Mouse (Mus musculus) midbrain, embryonic 16.5 days (tissue): ENCODE data around the gene Nxph4. TPM values are rescaled to one million over a fixed set of nuclear protein-coding genes. Genes with fewer than 3 reads are reported as not detected.

ENCODE experiments used
- ATAC-seq: fragments of 200-750 bp; cut with Nextera tagmentation; 2 replicates; pipeline ENCODE4 v1.8.0; 2017; ENCODE audit warnings: moderate TSS enrichment
- H3K27ac ChIP-seq: fragments of 300-500 bp; sonication (generic); 2 replicates; pipeline ENCODE4 v1.5.1; 2014; ENCODE audit warnings: mild to moderate bottlenecking, low read length, mixed read lengths
- H3K27me3 ChIP-seq: fragments of 300-500 bp; sonication (generic); 2 replicates; pipeline ENCODE4 v1.6.1; 2014; ENCODE audit warnings: low read depth, low read length, mixed read lengths; ENCODE audit not compliant: control insufficient read depth, insufficient read depth
- H3K36me3 ChIP-seq: fragments of 300-500 bp; sonication (generic); 2 replicates; pipeline ENCODE4 v1.6.1; 2014; ENCODE audit warnings: mild to moderate bottlenecking, low read length, moderate library complexity, mixed read lengths; ENCODE audit not compliant: control insufficient read depth, insufficient read depth
- H3K4me1 ChIP-seq: fragments of 300-500 bp; sonication (generic); 2 replicates; pipeline ENCODE4 v1.6.1; 2014; ENCODE audit warnings: mild to moderate bottlenecking, low read length, mixed read lengths; ENCODE audit not compliant: control insufficient read depth, insufficient read depth
- H3K4me2 ChIP-seq: fragments of 300-500 bp; sonication (generic); 2 replicates; pipeline ENCODE4 v1.6.1; 2014; ENCODE audit warnings: mild to moderate bottlenecking, low read length, mixed read lengths
- H3K4me3 ChIP-seq: fragments of 300-500 bp; sonication (generic); 2 replicates; pipeline ENCODE4 v1.5.1; 2014; ENCODE audit warnings: low read depth, mild to moderate bottlenecking, low read length, moderate library complexity, mixed read lengths
- H3K9ac ChIP-seq: fragments of 300-500 bp; sonication (generic); 2 replicates; pipeline ENCODE4 v1.6.1; 2014; ENCODE audit warnings: low read depth, low read length, mixed read lengths
- H3K9me3 ChIP-seq: fragments of 300-500 bp; sonication (generic); replicated peaks from 2 replicates; pipeline ENCODE4 v1.6.1; 2014; ENCODE audit warnings: mild to moderate bottlenecking, low read length, mixed read lengths; ENCODE audit not compliant: control insufficient read depth, poor library complexity, severe bottlenecking
- WGBS: fragments of 180-500 bp; shearing (Covaris S2); extraction: QIAGEN DNeasy Blood & Tissue Kit; methylation state at CpG from one replicate; pipeline ENCODE4 v1.1.7; 2014; 5-methylcytosine and 5-hydroxymethylcytosine counted together
- polyA plus RNA-seq: library from polyadenylated mRNA; unstranded; fragments of >200 nt; fragmentation: Nextera tagmentation; extraction: Ambion mirVana; gene quantifications from 2 replicates; pipeline ENCODE4 v1.2.1, GENCODE M21; 2015

The Nxph4 gene
- polyA plus RNA-seq, 1 experiment from 2014 or later: 62.1 TPM

GRCm38 (mm10) chr10:127520714-127521357 is 13.5 kb downstream of the Nxph4 start:
- Histone ChIP-seq H3K36me3 (peaks cover 4% of the 10 kb centered on the region; the same call in 1 of the 2 replicates), H3K4me3 (no peak overlapping the region), H3K4me1 (peaks cover 31% of the 10 kb centered on the region), H3K9me3 (no peaks in the 10 kb centered on the region), H3K9ac (0 out of 2 replicates have a peak overlapping the region, but pooled peaks have one; percentile 12), H3K27ac (no peak overlapping the region), H3K4me2 (no peak overlapping the region), H3K27me3 (peaks cover 11% of the 10 kb centered on the region)
- no peak for ATAC-seq
- WGBS: 82% methylated on average over 20 of the region's 20 CpGs

DNA sequence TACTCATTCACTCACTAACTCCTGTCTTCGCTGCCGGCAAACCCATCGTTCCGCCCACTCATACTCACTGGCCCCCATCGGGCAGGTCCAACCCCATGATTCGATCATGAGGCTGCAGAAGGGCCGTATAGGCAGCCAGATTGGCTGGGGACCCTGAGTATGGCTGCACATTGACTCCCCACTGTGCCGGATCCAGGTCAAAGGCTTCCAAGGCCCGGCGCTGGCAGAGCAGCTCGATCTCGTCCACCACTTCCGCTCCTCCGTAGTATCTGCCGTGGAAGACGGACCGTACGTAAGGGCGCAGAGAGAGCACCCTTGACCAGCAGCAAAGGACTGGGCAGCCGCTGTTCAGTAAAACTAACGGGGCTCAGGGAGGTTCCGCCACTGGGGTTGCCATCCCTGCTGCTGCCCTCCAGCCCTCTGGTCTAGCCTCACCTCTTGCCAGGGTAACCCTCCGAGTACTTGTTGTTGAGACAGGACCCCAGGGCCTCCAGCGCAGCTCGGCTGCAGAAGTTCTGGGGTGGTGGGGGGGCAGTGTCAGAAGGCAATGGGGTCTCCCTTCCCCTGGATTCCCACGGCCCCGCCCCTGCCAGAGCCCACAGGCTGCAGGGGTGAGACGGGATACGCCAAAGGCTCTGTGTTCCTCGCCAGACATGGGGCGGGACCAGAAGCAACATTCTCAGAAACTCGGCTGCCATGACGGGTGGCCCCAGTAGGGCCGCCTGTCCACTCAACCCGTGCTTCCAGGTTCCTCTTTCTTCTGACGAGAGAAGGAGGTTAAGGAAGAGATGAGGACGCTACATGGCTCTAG is 14.3 kb downstream of the Nxph4 start:
- 92% methylated on average over 36 of the region's 37 CpGs for WGBS
- H3K36me3 ChIP-seq: peaks cover 4% of the 10 kb centered on the region; the same call in 1 of the 2 replicates
- H3K4me1 ChIP-seq: peaks cover 32% of the 10 kb centered on the region
- no peak overlapping the region for H3K27ac ChIP-seq
- no peak overlapping the region for H3K9ac ChIP-seq
- ATAC-seq: no peak
- H3K4me3 ChIP-seq: no peak overlapping the region
- H3K27me3 ChIP-seq: peaks cover 13% of the 10 kb centered on the region
- no peak overlapping the region for H3K4me2 ChIP-seq
- H3K9me3 ChIP-seq: no peaks in the 10 kb centered on the region

GRCm38 (mm10) chr10:127519041-127519701 is 15.2 kb downstream of the Nxph4 start:
- peaks cover 4% of the 10 kb centered on the region; the same call in 1 of the 2 replicates for H3K36me3 ChIP-seq
- no peak overlapping the region for H3K4me3 ChIP-seq
- H3K4me1 ChIP-seq: peaks cover 29% of the 10 kb centered on the region
- H3K27me3 ChIP-seq: peaks cover 8% of the 10 kb centered on the region
- 96% methylated on average over 24 of the region's 26 CpGs for WGBS
- no peaks in the 10 kb centered on the region for H3K9me3 ChIP-seq
- ATAC-seq: no peak
- no peak overlapping the region for H3K27ac ChIP-seq
- no peak overlapping the region for H3K4me2 ChIP-seq
- H3K9ac ChIP-seq: no peak overlapping the region

DNA sequence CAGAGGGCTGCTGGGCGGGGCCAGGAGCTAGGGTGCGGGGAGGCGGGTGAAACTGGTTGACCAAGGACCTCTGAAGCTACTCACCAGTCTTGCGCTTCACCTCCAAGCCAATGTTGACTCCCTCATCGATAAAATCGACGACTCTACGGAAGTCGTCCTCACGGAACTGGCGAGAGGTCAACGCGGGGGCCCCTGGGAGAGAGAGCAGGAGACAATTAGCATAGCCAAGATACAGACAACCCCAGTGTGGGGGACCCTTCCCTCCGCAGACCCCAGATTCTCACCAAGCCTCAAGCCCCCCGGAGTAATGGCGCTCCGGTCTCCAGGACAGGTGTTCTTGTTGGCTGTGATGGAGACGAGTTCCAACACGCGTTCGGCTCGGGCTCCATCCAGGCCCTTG is 16.4 kb downstream of the Nxph4 start:
- no peak overlapping the region for H3K27ac ChIP-seq
- no peak overlapping the region for H3K4me2 ChIP-seq
- H3K4me1 ChIP-seq: peaks cover 40% of the 10 kb centered on the region
- H3K27me3 ChIP-seq: peaks cover 6% of the 10 kb centered on the region
- no peaks in the 10 kb centered on the region for H3K9me3 ChIP-seq
- H3K36me3 ChIP-seq: peaks cover 4% of the 10 kb centered on the region; the same call in 1 of the 2 replicates
- no peak overlapping the region for H3K9ac ChIP-seq
- WGBS: 97% methylated on average over 22 of the region's 22 CpGs
- H3K4me3 ChIP-seq: no peak overlapping the region
- no peak for ATAC-seq

DNA sequence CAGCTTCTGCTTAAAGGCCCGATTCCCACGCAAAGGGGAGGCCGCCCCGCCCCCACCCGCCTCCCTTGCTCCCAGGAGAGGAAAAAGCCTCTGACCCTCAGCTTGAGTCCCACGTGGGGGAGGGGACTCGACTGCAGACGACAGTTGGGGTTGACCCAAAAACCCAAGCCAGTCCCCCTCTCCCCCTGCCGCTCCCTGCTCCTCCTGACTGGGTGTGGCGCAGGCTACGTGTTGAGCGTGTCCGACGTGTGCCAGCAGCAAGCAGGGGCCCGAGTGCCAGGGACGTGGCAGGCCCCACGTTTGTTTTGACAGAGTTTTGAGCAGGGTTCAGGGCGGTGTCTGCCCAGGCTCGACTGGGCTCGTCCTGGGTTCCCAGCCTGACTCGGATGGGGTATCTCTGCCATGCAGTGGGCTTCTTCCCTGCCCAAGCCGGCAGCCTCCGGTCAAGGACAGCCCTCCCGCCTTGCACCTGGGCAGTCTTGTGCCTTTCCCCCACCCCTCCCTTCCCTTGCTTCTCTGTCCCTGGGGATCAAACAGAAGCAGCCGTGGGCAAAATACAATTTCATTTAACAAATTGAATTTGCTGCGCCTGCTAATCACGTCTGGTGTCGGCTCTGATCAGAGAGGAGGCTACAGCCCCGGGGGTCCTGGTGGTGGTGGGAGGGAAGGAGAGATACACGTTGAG is 17.6 kb downstream of the Nxph4 start:
- no peak for ATAC-seq
- Histone ChIP-seq H3K27ac (no peak overlapping the region), H3K27me3 (peaks cover 6% of the 10 kb centered on the region), H3K4me1 (peaks cover 44% of the 10 kb centered on the region), H3K9ac (peak overlapping the region; percentile 1; the same call in 1 of the 2 replicates), H3K4me2 (peak overlapping the region; percentile 19; the same call in 1 of the 2 replicates), H3K4me3 (no peak overlapping the region), H3K36me3 (peaks cover 4% of the 10 kb centered on the region; the same call in 1 of the 2 replicates), H3K9me3 (no peaks in the 10 kb centered on the region)
- WGBS: 4% methylated on average over 30 of the region's 30 CpGs

DNA sequence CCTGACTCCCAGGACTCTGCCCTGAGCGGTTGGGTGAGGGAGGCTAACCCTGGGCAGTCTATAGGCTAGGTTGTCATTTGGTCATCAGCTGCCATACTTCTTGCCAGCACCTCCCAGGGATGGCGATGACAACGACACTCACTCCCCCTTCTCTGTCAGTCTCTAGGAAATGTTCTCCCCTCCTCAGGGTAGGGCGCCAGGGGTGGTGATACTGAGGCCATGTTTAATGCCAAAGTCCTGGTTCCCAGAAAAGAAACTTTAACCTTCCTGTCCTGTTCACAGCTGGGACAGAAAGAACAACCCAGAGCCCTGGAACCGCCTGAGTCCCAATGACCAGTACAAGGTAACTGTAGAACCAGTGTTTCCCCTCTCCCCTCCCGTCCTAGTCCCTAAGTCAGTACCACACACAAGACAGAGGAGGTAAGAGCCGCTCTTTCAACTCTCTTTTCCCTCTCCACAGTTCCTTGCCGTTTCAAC is 18.3 kb downstream of the Nxph4 start:
- Histone ChIP-seq H3K36me3 (peaks cover 4% of the 10 kb centered on the region; the same call in 1 of the 2 replicates), H3K27me3 (peaks cover 6% of the 10 kb centered on the region), H3K4me3 (no peak overlapping the region), H3K9ac (no peak overlapping the region), H3K4me1 (peaks cover 41% of the 10 kb centered on the region), H3K4me2 (no peak overlapping the region), H3K9me3 (no peaks in the 10 kb centered on the region), H3K27ac (no peak overlapping the region)
- no peak for ATAC-seq
- WGBS: 23% methylated on average over 8 of the region's 8 CpGs

DNA sequence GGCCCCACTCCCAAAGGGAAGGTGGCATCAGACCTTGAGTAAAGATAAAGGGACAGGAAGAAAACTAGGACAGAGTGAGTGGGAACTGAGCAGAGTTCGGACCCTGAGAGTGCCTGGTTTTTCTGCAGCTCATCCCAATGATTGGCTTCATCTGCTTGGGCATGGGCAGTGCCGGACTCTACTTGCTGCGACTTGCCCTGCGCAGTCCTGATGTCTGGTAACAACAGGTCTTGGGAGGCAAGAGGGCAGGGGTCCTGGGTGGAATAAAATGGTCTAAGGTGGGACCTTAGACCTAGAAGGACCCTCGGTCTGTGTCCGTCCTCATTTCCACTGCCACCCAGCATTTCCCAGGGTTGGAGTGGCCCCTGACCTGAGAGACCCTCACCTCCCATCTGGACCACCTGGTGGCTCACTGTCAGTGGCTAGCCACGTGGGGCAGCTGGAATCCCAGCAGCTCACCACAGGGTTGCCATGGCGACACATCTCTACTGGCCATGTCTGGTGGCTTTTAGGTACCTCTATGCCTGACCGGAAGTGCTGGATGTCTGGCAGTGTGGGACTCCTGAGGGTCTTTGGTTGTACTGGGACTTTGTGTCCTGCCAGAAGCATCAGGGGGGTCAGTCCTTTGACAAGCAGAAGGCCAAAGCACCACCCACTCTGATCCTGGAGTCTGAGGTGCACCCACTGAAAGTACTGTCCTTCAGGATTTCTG is 18.9 kb downstream of the Nxph4 start:
- H3K9me3 ChIP-seq: no peaks in the 10 kb centered on the region
- H3K27ac ChIP-seq: no peak overlapping the region
- WGBS: 25% methylated on average over 9 of the region's 9 CpGs
- 0 out of 2 replicates have a peak overlapping the region, but pooled peaks have one; percentile 5 for H3K4me3 ChIP-seq
- no peak overlapping the region for H3K4me2 ChIP-seq
- peaks cover 6% of the 10 kb centered on the region for H3K27me3 ChIP-seq
- H3K4me1 ChIP-seq: peaks cover 44% of the 10 kb centered on the region
- no peak for ATAC-seq
- no peak overlapping the region for H3K9ac ChIP-seq
- peaks cover 4% of the 10 kb centered on the region; the same call in 1 of the 2 replicates for H3K36me3 ChIP-seq

DNA sequence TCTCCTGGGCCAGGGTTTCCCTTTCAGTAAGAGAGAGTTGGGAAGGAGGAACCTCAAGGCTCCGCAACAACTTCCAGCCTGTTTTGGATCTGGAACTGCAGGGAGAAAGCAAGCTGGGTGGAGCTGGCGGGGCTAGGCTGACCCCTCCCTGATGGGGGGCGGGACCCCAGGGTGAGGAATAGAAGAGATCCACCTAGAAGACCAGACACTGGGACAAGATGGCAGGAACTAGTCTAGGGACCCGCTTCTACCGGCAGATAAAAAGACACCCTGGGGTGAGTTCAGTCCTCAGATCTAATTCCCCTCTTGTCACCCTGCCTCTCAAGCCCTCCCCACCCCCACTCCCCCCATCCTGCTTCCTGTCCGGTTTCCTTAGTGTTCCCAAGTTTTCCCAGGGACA is 19.6 kb downstream of the Nxph4 start, which contains the start of gene Ndufa4l2:
TSS of gene Ndufa4l2 (plus strand) at position 204 of the 400 bp plus-strand sequence.
- Histone ChIP-seq H3K4me1 (peaks cover 50% of the 10 kb centered on the region), H3K27me3 (peaks cover 6% of the 10 kb centered on the region), H3K9ac (peak within 1 kb of the TSS; percentile 38; the same call in 1 of the 2 replicates), H3K4me3 (peak within 1 kb of the TSS; percentile 5), H3K4me2 (peak within 1 kb of the TSS; percentile 96), H3K27ac (no peak within 1 kb of the TSS; the same call in 1 of the 2 replicates), H3K36me3 (peaks cover 4% of the 10 kb centered on the region; the same call in 1 of the 2 replicates), H3K9me3 (no peaks in the 10 kb centered on the region)
- ATAC-seq: no peak
- 13% methylated on average over 6 of the region's 6 CpGs for WGBS
